Mouse (Mus musculus): ENCODE measurements around the gene Osbp2. TPM values are rescaled to one million over a fixed set of nuclear protein-coding genes. Genes with fewer than 3 reads are reported as not detected.

Gene Osbp2
- polyA plus RNA-seq, 1 experiment from 2014 or later: 1.3 TPM

GRCm38 (mm10) chr11:3742449-3742848 lies 121.3 kb downstream of the Osbp2 start:
- Histone ChIP-seq H3K4me1 (replicated peaks; ENCODE audit: insufficient read depth, low read length) (no peaks in the 10 kb centered on the region), H3K4me3 (replicated peaks; ENCODE audit: low read depth, low read length) (no peak overlapping the region), H3K4me2 (ENCODE audit: low read length) (no peak overlapping the region), H3K27me3 (ENCODE audit: insufficient read depth, low read length) (no peaks in the 10 kb centered on the region), H3K9ac (ENCODE audit: low read depth, low read length) (no peak overlapping the region), H3K9me3 (replicated peaks; ENCODE audit: low read length) (no peaks in the 10 kb centered on the region), H3K36me3 (ENCODE audit: insufficient read depth, low read length) (no peaks in the 10 kb centered on the region), H3K27ac (no peak overlapping the region)
- ATAC-seq (replicated peaks; ENCODE audit: low FRiP score, low read depth) (no peak), DNase-seq (ENCODE audit: low spot score) (no peak)
- WGBS: 78% methylated on average over 8 of the region's 8 CpGs
- no peak for TF ChIP-seq CTCF (IDR thresholded peaks at IDR 0.05; ENCODE audit: low read depth)

GRCm38 (mm10) chr11:3741183-3741582 lies 122.5 kb downstream of the Osbp2 start:
- no peak overlapping the region for H3K27ac ChIP-seq
- H3K4me3 ChIP-seq (replicated peaks; ENCODE audit: low read depth, low read length): no peak overlapping the region
- H3K4me1 ChIP-seq (replicated peaks; ENCODE audit: insufficient read depth, low read length): no peaks in the 10 kb centered on the region
- no peak overlapping the region for H3K9ac ChIP-seq (ENCODE audit: low read depth, low read length)
- H3K36me3 ChIP-seq (ENCODE audit: insufficient read depth, low read length): no peaks in the 10 kb centered on the region
- H3K4me2 ChIP-seq (ENCODE audit: low read length): no peak overlapping the region
- no peak for TF ChIP-seq CTCF (IDR thresholded peaks at IDR 0.05; ENCODE audit: low read depth)
- ATAC-seq (replicated peaks; ENCODE audit: low FRiP score, low read depth): no peak
- WGBS: 90% methylated on average over 12 of the region's 12 CpGs
- no peaks in the 10 kb centered on the region for H3K27me3 ChIP-seq (ENCODE audit: insufficient read depth, low read length)
- no peaks in the 10 kb centered on the region for H3K9me3 ChIP-seq (replicated peaks; ENCODE audit: low read length)
- no peak for DNase-seq (ENCODE audit: low spot score)

GRCm38 (mm10) chr11:3738778-3739177 lies 124.9 kb downstream of the Osbp2 start:
- Histone ChIP-seq H3K4me1 (replicated peaks; ENCODE audit: insufficient read depth, low read length) (no peaks in the 10 kb centered on the region), H3K4me2 (ENCODE audit: low read length) (no peak overlapping the region), H3K27ac (no peak overlapping the region), H3K27me3 (ENCODE audit: insufficient read depth, low read length) (no peaks in the 10 kb centered on the region), H3K9ac (ENCODE audit: low read depth, low read length) (no peak overlapping the region), H3K9me3 (replicated peaks; ENCODE audit: low read length) (no peaks in the 10 kb centered on the region), H3K36me3 (ENCODE audit: insufficient read depth, low read length) (no peaks in the 10 kb centered on the region), H3K4me3 (replicated peaks; ENCODE audit: low read depth, low read length) (no peak overlapping the region)
- no peak for TF ChIP-seq CTCF (IDR thresholded peaks at IDR 0.05; ENCODE audit: low read depth)
- ATAC-seq (replicated peaks; ENCODE audit: low FRiP score, low read depth) (no peak), DNase-seq (ENCODE audit: low spot score) (no peak)
- 64% methylated on average over 2 of the region's 2 CpGs for WGBS

- H3K4me1 ChIP-seq (replicated peaks; ENCODE audit: insufficient read depth, low read length): no peaks in the 10 kb centered on the region
- ATAC-seq (replicated peaks; ENCODE audit: low FRiP score, low read depth) (no peak), DNase-seq (ENCODE audit: low spot score) (no peak)
- H3K27ac ChIP-seq: no peak overlapping the region
- no peak for TF ChIP-seq CTCF (IDR thresholded peaks at IDR 0.05; ENCODE audit: low read depth)
- no peaks in the 10 kb centered on the region for H3K36me3 ChIP-seq (ENCODE audit: insufficient read depth, low read length)
- H3K27me3 ChIP-seq (ENCODE audit: insufficient read depth, low read length): no peaks in the 10 kb centered on the region
- no peaks in the 10 kb centered on the region for H3K9me3 ChIP-seq (replicated peaks; ENCODE audit: low read length)
- no peak overlapping the region for H3K9ac ChIP-seq (ENCODE audit: low read depth, low read length)
- H3K4me2 ChIP-seq (ENCODE audit: low read length): no peak overlapping the region
- H3K4me3 ChIP-seq (replicated peaks; ENCODE audit: low read depth, low read length): no peak overlapping the region
- WGBS: 76% methylated on average over 11 of the region's 11 CpGs
Observed at GRCm38 (mm10) chr11:3735715-3736114, 128.0 kb downstream of the Osbp2 start.

DNA sequence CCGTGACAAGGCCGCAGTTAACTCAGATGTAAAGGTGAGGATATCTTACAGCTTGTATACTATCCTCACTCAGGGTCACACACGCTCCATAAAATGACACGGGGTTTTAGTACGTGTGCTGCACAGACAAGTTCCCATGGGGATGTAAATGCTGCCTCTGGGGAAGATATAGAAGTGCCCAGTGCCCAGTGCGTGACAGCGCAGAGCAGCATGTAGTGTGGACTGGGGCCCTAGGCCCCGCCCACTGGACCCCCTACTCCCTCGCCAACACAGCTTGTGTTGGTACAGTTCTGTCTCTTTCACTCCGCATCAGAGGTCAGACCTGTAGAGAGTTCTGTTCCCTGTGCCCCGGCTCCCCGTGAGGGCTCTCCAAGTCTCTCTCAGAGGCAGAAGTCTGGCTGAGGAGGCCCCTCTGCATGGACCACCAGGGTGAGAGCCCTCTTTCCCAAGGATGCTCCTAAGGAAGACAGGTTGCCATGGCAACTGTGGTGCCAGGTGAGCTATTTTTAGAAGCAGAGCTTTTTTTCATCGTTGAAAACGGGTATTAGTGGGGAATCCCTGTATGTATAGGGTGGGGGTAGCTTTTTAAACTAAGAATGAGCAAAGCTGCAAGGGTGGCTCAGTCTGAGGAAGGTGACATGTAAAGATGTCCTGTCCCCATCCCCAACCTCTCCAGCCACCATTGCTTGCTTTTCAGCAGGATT lies 129.6 kb downstream of the Osbp2 start:
- Histone ChIP-seq H3K9ac (ENCODE audit: low read depth, low read length) (no peak overlapping the region), H3K4me3 (replicated peaks; ENCODE audit: low read depth, low read length) (no peak overlapping the region), H3K36me3 (ENCODE audit: insufficient read depth, low read length) (no peaks in the 10 kb centered on the region), H3K9me3 (replicated peaks; ENCODE audit: low read length) (no peaks in the 10 kb centered on the region), H3K27me3 (ENCODE audit: insufficient read depth, low read length) (no peaks in the 10 kb centered on the region), H3K4me1 (replicated peaks; ENCODE audit: insufficient read depth, low read length) (no peaks in the 10 kb centered on the region), H3K4me2 (ENCODE audit: low read length) (no peak overlapping the region), H3K27ac (no peak overlapping the region)
- WGBS: 78% methylated on average over 14 of the region's 14 CpGs
- no peak for TF ChIP-seq CTCF (IDR thresholded peaks at IDR 0.05; ENCODE audit: low read depth)
- DNase-seq (ENCODE audit: low spot score) (no peak), ATAC-seq (replicated peaks; ENCODE audit: low FRiP score, low read depth) (no peak)

DNA sequence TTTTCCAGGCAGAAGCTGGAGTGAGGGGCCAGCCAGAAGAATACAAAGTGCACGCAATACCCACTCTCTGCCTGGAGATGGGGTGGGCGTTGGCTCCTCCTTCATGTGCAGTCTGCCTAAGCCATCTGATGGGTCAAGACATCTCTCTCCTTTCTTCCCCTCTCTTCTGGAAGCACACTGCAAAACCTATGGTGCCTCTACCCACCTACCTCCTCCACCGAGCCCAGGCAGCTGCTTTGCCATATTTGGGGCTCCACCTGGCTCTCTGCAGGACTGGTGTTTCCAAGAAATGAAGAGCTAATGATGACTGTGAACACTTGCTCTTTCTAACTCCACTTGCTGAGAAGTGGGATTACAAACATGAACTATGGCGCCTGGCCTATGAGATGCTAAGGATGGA lies 132.2 kb downstream of the Osbp2 start:
- WGBS: 85% methylated on average over 4 of the region's 4 CpGs
- ATAC-seq (replicated peaks; ENCODE audit: low FRiP score, low read depth) (no peak), DNase-seq (ENCODE audit: low spot score) (no peak)
- no peaks in the 10 kb centered on the region for H3K27me3 ChIP-seq (ENCODE audit: insufficient read depth, low read length)
- no peak for TF ChIP-seq CTCF (IDR thresholded peaks at IDR 0.05; ENCODE audit: low read depth)
- no peaks in the 10 kb centered on the region for H3K9me3 ChIP-seq (replicated peaks; ENCODE audit: low read length)
- H3K36me3 ChIP-seq (ENCODE audit: insufficient read depth, low read length): no peaks in the 10 kb centered on the region
- H3K9ac ChIP-seq (ENCODE audit: low read depth, low read length): no peak overlapping the region
- H3K4me2 ChIP-seq (ENCODE audit: low read length): no peak overlapping the region
- no peak overlapping the region for H3K27ac ChIP-seq
- no peaks in the 10 kb centered on the region for H3K4me1 ChIP-seq (replicated peaks; ENCODE audit: insufficient read depth, low read length)
- no peak overlapping the region for H3K4me3 ChIP-seq (replicated peaks; ENCODE audit: low read depth, low read length)

Measured in kidney, postnatal 0 days (tissue).